Mouse (Mus musculus) heart, adult 2 months (tissue): ENCODE measurements around the gene Amd1. TPM values are rescaled to one million over a fixed set of nuclear protein-coding genes. Genes with fewer than 3 reads are reported as not detected.

Experiments used
- DNase-seq, 2 experiments: peaks; one replicate each; pipeline ENCODE4 v3.0.0; 2021
- H3K27ac ChIP-seq: fragments of 200-600 bp; 2 replicates; pipeline ENCODE4 v1.8.1; 2022
- H3K27me3 ChIP-seq: fragments of 200-500 bp; 2 replicates; pipeline ENCODE4 v1.6.1; 2012; ENCODE audit warnings: mild to moderate bottlenecking, low read length, inconsistent platforms, mixed read lengths; ENCODE audit not compliant: control insufficient read depth, insufficient read depth
- H3K36me3 ChIP-seq: fragments of 200-500 bp; 2 replicates; pipeline ENCODE4 v1.6.1; 2012; ENCODE audit warnings: low read length, inconsistent platforms; ENCODE audit not compliant: control insufficient read depth, insufficient read depth
- H3K4me1 ChIP-seq: fragments of 200-500 bp; 2 replicates; pipeline ENCODE4 v1.6.1; 2011; ENCODE audit warnings: low read length; ENCODE audit not compliant: control insufficient read depth, insufficient read depth
- H3K4me3 ChIP-seq: fragments of 200-600 bp; 2 replicates; pipeline ENCODE4 v1.8.1; 2022
- H3K79me2 ChIP-seq: fragments of 200-500 bp; replicated peaks from 2 replicates; pipeline ENCODE4 v1.6.1; 2012; ENCODE audit warnings: mild to moderate bottlenecking, inconsistent platforms, low read length, moderate library complexity, mixed read lengths; ENCODE audit not compliant: control insufficient read depth, insufficient read depth
- H3K9ac ChIP-seq: fragments of 200-500 bp; 2 replicates; pipeline ENCODE4 v1.6.1; 2012; ENCODE audit warnings: low read depth, mild to moderate bottlenecking, control low read depth, inconsistent platforms, low read length, mixed read lengths
- CTCF ChIP-seq: fragments of 200-600 bp; IDR thresholded peaks from 2 replicates; pipeline ENCODE4 v1.8.1; 2022; ENCODE audit warnings: antibody characterized with exemption, mild to moderate bottlenecking, moderate library complexity
- EP300 ChIP-seq: fragments of 200-500 bp; IDR thresholded peaks from 2 replicates; pipeline ENCODE4 v1.6.1; 2011; ENCODE audit warnings: low read depth, low read length, control low read depth; ENCODE audit not compliant: insufficient read depth
- POLR2A ChIP-seq: fragments of 200-500 bp; IDR thresholded peaks from 2 replicates; pipeline ENCODE4 v1.6.1; 2011; ENCODE audit warnings: mild to moderate bottlenecking, low read depth, low read length, control low read depth; ENCODE audit not compliant: insufficient read depth
- WGBS: fragments of 180-500 bp; shearing (Covaris S2); methylation state at CpG from one replicate; pipeline ENCODE4 v1.1.7; 2018; 5-methylcytosine and 5-hydroxymethylcytosine counted together
- intact Hi-C: fragments of 180-260 bp; cut with DNase I; formaldehyde crosslinking; loops from one replicate; pipeline ENCODE4 v1.15.1; 2025
- polyA plus RNA-seq: library from polyadenylated mRNA; depleted of rRNA; stranded (reverse); fragments of >200 nt; gene quantifications from 2 replicates; pipeline ENCODE4 v1.2.3, GENCODE M21; 2012
- total RNA-seq, 2 experiments: library from RNA; stranded (reverse); gene quantifications; 2 replicates each; pipeline ENCODE4 v1.2.3; 2021

Gene Amd1
- total and polyA plus RNA-seq, 3 experiments: 26.1 to 114 (median 98.5) TPM

DNA sequence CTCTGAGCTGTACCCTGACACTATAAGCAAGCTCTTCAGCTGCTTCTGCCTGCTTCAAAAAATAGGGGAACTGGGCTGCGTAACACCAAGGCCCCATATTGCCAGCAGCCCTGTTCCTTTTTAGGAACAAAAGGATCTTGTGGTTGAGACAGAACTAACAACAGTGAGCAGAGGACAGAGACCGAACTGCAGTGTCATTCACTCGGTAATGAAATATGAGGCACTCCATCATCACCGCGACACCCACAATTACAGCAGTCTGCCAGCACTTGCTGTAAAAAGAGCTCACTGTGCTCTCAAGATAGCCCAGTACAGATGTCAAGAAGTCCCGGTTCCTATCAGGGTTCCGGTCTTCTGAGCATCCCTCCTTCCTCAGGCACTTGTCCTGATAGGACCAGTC is 26.0 kb downstream of the Amd1 start:
- Histone ChIP-seq H3K79me2 (no peaks in the 10 kb centered on the region), H3K27me3 (no peaks in the 10 kb centered on the region), H3K36me3 (no peaks in the 10 kb centered on the region), H3K9ac (no peak overlapping the region), H3K27ac (no peak overlapping the region), H3K4me1 (no peaks in the 10 kb centered on the region), H3K4me3 (no peak overlapping the region)
- DNase-seq: no peak
- WGBS: 57% methylated on average over 7 of the region's 7 CpGs
- TF ChIP-seq CTCF (no peak), POLR2A (no peak), EP300 (no peak)
- intact Hi-C loops: no loop called here

DNA sequence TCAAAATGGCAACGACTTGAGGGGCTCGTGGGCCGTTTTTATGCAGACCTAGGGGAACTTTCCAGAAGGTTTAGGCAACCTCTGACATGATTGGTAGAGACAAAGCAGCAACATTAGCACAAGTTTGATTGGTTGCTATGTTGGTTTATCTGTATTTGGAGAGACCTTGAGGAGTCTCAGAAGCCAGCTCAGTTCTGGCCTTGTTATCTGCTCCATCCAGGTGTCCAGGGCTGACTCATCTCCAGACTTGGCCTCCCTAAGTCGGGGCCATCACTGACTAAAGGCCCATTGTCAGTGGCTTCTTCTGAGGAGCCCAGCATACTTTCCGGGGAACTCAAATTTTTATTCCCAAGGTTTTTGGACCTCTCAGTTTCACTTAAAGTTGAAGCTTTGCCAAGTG is 28.0 kb downstream of the Amd1 start:
- Histone ChIP-seq H3K4me3 (no peak overlapping the region), H3K79me2 (no peaks in the 10 kb centered on the region), H3K36me3 (no peaks in the 10 kb centered on the region), H3K27me3 (no peaks in the 10 kb centered on the region), H3K4me1 (no peaks in the 10 kb centered on the region), H3K9ac (no peak overlapping the region), H3K27ac (no peak overlapping the region)
- no peak for DNase-seq
- WGBS: 71% methylated on average over 5 of the region's 5 CpGs
- intact Hi-C loops: no loop called here
- TF ChIP-seq CTCF: no peak

DNA sequence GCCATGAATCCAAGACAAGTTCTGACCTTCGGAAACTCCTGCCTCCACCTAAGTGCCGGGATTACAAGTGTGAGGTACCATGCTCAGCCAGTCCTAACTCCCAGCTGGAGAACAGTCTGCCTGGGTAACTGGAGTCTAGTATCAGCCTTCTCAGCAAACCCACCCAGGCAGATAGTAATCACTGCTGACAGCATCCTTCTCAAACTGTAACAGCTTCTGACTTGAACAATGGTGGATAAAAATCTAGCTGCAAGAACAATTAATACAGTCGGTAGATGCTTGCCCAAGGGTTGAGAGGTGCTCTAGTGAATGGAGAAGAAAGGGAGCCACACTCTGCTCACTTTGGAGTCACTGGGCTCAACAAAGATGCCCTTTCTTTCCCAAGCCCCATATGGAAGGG is 30.8 kb downstream of the Amd1 start:
- intact Hi-C loops: no loop called here
- no peaks in the 10 kb centered on the region for H3K36me3 ChIP-seq
- no peak overlapping the region for H3K4me3 ChIP-seq
- H3K79me2 ChIP-seq: no peaks in the 10 kb centered on the region
- H3K4me1 ChIP-seq: no peaks in the 10 kb centered on the region
- TF ChIP-seq CTCF (no peak), POLR2A (no peak), EP300 (no peak)
- H3K9ac ChIP-seq: no peak overlapping the region
- WGBS: 81% methylated on average over 3 of the region's 3 CpGs
- no peak for DNase-seq
- no peaks in the 10 kb centered on the region for H3K27me3 ChIP-seq
- H3K27ac ChIP-seq: no peak overlapping the region

- Histone ChIP-seq H3K36me3 (no peaks in the 10 kb centered on the region), H3K27me3 (no peaks in the 10 kb centered on the region), H3K4me1 (no peaks in the 10 kb centered on the region), H3K4me3 (no peak overlapping the region), H3K27ac (no peak overlapping the region), H3K79me2 (no peaks in the 10 kb centered on the region), H3K9ac (no peak overlapping the region)
- TF ChIP-seq EP300 (no peak), CTCF (0 out of 2 replicates have a peak, but pooled peaks have one; percentile 10)
- intact Hi-C loops: no loop called here
- WGBS: 88% methylated on average over 3 of the region's 3 CpGs
- DNase-seq: no peak
Measured at GRCm38 (mm10) chr10:40264920-40265319, 37.1 kb downstream of the Amd1 start.

- Histone ChIP-seq H3K27ac (no peak overlapping the region), H3K4me3 (no peak overlapping the region), H3K4me1 (peaks cover 2% of the 10 kb centered on the region; the same call in 1 of the 2 replicates), H3K9ac (no peak overlapping the region), H3K27me3 (no peaks in the 10 kb centered on the region), H3K36me3 (no peaks in the 10 kb centered on the region), H3K79me2 (no peaks in the 10 kb centered on the region)
- WGBS: 55% methylated on average over 4 of the region's 4 CpGs
- intact Hi-C loops: no loop called here
- no peak for DNase-seq
- TF ChIP-seq CTCF: no peak
- no peak for TF ChIP-seq EP300
- TF ChIP-seq POLR2A: no peak
Measured at GRCm38 (mm10) chr10:40263691-40264090, 38.3 kb downstream of the Amd1 start.

GRCm38 (mm10) chr10:40262200-40262599 is 39.8 kb downstream of the Amd1 start:
- no peak overlapping the region for H3K9ac ChIP-seq
- intact Hi-C loops: no loop called here
- DNase-seq: no peak
- no peaks in the 10 kb centered on the region for H3K27me3 ChIP-seq
- 80% methylated on average over 6 of the region's 6 CpGs for WGBS
- H3K36me3 ChIP-seq: no peaks in the 10 kb centered on the region
- H3K27ac ChIP-seq: no peak overlapping the region
- H3K4me3 ChIP-seq: no peak overlapping the region
- peaks cover 2% of the 10 kb centered on the region; the same call in 1 of the 2 replicates for H3K4me1 ChIP-seq
- no peaks in the 10 kb centered on the region for H3K79me2 ChIP-seq
- TF ChIP-seq CTCF (no peak), EP300 (no peak), POLR2A (no peak)
